Mouse (Mus musculus) urinary bladder, postnatal 4 days (tissue): Measurements from ENCODE around the gene Cactin.

Experiments
- DNase-seq, 2 experiments: peaks; one replicate each; pipeline ENCODE4 v3.0.0; 2021 to 2022; ENCODE audit warnings: low spot score in 2 of 2

The Cactin gene

DNA sequence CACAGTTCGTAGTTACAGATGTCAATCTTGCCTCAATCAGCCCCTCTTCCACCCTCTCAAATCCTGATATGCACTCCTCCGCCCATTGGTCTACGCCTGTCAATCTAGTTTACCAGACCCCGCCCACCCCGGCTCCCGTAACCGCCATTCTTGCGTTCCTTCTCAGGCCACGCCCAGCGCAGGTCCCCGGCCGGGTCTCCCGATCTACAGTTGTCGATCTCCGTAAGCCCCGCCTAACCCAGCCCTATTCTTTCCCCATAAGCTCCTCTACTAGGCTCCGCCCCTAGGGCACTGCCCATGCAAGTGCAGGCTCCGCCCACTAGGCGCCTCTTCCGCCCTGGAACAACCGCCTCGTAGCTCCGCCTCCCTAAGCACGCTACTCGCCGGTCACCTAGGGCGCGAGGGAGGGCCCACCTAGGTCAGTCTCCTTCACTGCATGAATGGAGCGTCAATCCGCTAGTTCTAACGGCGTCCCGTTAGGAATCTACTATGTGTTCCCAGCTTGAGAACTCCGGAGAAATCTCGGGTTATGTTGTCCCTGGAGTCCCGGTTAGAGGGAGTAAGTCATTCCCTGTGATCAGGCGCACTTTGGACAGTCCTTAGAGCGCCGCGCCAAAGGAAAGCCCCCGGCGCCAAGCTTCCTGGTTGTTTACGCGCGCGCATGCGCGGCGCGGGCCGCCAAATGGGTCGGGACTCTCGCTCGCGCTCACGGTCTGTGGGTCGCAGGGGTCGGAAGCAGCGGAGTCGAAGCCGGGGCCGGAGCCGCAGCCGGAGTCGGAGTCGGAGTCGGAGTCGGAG is at the start of gene Cactin:
Cactin (plus strand) TSS at position 554 of the 798 bp plus-strand sequence.
- peak; percentile 99 for DNase-seq

DNA sequence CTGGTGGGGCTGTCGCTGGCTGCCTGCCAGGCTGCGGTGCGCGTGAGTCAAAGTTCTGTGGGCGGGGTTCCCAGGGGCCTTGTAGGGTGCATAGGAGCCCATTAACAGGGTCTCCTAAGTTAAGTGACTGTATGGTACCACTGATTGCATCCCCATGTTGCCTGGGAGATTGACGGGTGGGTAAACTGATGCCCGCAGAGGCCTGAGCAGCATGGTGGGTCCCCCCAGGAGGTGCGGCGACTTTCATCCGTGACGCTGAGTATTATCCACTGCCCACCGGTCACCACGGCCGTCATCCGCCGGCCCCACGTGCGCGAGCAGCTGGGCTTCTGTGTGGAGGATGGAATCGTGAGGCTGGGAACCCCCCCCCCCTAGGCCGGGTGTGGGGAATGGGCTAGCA is 48.5 kb upstream of the Cactin start:
- no peak for DNase-seq

GRCm38 (mm10) chr10:81273842-81274241 is 47.1 kb upstream of the Cactin start:
- no peak for DNase-seq

GRCm38 (mm10) chr10:81277676-81278075 is 43.2 kb upstream of the Cactin start:
- DNase-seq = no peak

DNA sequence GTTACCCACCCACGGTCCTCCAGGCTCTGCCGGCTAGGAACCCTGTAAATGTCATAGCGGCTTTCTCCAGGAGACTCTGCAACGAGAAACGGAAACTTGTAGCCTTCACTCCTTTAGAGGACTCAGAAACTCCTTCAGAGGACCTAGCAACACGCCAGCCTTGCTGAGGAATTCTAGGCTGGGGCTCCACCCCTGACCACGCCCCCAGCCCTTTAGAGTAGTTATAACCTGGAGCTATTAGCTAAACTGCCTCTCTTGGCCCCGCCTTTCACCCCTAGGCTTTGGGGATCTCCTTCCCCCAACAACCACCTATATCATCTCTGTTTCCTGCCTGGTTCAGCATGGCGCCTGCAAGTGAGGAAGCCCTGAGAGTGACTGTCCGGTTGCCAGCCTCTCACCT is 41.4 kb upstream of the Cactin start:
- DNase-seq = no peak

DNA sequence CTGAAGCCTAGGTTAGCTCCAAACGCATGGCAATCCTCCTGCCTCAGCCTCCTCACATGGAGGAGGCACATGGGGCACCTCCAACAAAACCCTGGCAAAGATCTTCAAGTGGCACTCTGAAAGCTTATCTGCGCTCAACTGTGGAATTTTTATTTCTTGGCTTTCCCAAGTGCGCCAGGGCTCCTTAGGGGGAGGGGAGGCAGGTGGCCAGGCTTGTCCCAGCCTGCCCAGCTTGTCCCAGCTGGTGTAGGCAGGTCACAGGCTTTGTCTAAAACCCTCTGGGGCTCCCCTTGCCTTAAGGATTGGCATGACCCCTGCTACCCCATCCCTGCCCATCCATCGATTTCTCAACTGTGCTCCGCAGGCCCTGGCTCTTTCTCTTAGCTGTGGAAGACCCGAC is 36.7 kb upstream of the Cactin start:
- DNase-seq = no peak

GRCm38 (mm10) chr10:81284719-81285118 is 36.2 kb upstream of the Cactin start:
- no peak for DNase-seq

GRCm38 (mm10) chr10:81285694-81286450 is 35.0 kb upstream of the Cactin start:
- peak; percentile 86 to 94 for DNase-seq

GRCm38 (mm10) chr10:81286586-81286985 is 34.3 kb upstream of the Cactin start:
- no peak for DNase-seq

GRCm38 (mm10) chr10:81287513-81288157 is 33.3 kb upstream of the Cactin start:
- DNase-seq = peak in 1 of 2 experiments; percentile 75

DNA sequence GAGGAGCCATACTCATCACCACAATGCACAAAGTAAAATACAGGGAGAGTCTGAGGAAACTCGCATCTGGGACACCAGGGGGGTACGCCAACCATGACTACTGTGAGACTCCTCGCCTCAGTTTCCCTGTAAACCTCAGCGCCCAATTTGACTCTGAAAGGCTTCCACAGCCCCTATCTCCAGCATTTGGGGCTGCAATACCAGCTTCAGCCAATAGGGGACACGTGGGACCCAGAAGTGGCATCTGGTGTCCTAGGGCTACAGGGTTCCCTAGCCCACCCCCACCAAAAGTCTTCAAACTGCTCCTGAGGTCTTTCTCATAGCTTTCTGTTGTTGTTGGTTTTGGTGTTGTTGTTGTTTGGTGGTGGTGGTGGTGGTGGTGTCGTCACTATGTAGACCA is 32.3 kb upstream of the Cactin start:
- no peak for DNase-seq

GRCm38 (mm10) chr10:81289278-81289677 is 31.6 kb upstream of the Cactin start:
- DNase-seq = no peak

- DNase-seq = no peak
Measured at GRCm38 (mm10) chr10:81289811-81290210, 31.1 kb upstream of the Cactin start.

DNA sequence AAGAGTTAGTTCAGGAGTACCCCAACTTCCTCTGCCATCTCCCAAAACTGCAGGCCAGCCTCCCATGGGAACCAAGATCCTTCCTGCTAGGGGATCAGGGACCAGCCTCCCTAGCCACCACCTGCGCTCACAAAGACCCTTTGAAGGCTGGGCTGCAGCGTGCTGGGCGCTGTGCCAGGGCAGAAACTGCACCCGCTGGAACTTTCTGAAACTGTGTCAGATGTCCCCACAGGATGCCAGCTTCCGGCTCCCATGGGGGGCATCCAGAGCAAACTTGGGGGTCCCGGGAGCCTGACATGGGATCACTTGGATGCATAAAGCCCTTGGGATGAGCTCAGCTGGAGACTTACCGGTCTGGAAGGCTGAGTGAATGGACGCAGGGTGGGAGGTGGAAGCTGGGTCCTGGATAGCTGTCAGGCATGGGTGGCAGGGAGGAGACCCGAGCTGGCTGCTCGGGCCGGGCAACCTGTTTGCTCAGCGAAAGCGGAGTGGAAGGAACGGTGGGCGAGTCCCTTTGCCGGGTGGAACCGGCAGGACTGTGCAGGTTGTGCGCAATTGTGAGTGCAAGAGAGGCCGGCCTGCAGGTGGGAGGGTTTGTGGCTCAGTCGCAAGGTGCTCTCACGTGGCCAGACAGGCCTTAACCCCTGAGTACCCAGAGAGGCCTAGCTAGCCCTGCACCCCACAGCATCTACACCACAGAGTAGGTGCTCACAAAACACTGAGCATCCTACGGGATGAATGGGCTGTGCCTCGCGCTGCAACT is 30.0 kb upstream of the Cactin start:
- no peak for DNase-seq

DNA sequence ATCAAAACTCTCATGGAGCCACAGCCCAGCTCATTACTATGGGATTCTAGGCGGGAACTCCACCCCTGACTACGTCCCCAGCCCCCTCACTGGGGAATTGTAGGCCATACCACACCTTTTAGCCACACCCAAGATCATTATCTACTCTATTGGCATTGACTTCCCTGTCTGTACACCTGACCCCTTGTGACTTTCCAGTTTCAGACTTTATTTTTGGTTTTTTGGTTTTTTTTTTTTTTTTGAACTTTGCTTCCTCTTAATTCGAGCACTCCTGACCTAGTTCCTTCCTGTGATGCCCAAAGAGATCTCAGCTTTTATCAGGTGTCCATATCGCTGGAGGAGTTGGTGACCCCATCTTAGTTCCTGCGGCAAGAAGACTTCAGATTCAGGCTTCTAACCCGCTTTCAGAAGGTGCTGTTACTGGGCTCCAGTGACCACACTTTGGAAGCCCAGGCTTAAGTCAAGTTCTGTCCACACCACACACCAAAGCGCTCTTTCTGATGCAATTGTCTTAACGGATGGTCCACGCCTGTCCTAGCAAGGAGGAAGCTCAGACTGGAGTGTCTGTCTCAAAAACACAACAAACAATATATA is 29.3 kb upstream of the Cactin start, which contains the start of gene Tjp3:
Tjp3 (minus strand) TSS at position 71 of the 594 bp plus-strand sequence.
- no peak for DNase-seq

- DNase-seq = peak; percentile 98 to 99
Measured at GRCm38 (mm10) chr10:81292554-81293333, 28.2 kb upstream of the Cactin start, which contains the start of gene Pip5k1c. TSS of gene Pip5k1c (plus strand) at chr10:81292963.

- no peak for DNase-seq
Measured at GRCm38 (mm10) chr10:81293334-81294030, 27.4 kb upstream of the Cactin start.

DNA sequence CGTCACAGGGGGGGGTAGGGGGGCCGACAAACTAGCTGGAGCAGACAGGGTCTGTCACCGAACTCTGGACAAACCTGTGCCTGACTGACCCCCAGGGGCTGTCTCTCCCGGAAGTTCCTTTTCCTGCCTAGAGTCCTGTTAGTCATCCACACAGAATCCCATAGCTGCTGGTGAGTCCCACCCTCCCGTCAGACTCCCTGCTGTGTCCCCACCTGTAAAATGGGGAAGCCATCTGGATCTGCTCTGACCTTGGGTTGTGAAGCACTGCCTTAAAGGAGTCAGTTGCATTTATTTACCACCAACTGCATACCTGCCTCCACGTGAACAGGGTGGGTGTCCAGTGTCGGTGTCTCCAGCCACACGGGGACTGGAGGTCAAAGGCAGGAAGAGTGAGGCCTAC is 26.5 kb upstream of the Cactin start:
- no peak for DNase-seq

DNA sequence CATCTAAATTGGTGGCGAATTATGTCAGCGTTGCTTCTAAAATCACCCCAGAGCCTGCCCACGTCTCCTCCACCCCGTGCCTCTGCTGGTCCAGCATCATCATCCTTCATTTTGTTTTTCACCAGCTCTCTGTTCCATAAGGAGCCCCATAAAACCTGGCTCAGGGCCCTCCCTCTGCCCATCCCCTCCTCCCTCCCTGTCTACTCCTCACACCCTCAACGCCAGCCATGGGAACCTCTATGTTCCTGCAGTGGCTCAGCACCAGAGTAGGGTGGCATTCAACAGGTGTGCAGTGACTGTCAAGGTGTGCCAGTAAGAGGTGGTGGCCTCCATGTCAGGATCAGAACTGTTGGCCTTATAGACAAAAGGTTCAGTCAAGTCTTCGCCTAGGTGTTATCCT is 25.7 kb upstream of the Cactin start:
- DNase-seq = no peak

GRCm38 (mm10) chr10:81297246-81297645 is 23.7 kb upstream of the Cactin start:
- no peak for DNase-seq
